Mouse (Mus musculus) hindbrain, embryonic 15.5 days (tissue): ENCODE data around the gene Slc25a21. TPM values are rescaled to one million over a fixed set of nuclear protein-coding genes. Genes with fewer than 3 reads are reported as not detected.

Source experiments
- ATAC-seq: fragments of 200-750 bp; cut with Nextera tagmentation; 2 replicates; pipeline ENCODE4 v1.8.0; 2017; ENCODE audit warnings: low read depth, moderate number of reproducible peaks, moderate TSS enrichment; ENCODE audit not compliant: low FRiP score
- H3K27ac ChIP-seq: fragments of 300-500 bp; sonication (generic); replicated peaks from 2 replicates; pipeline ENCODE4 v1.5.1; 2015; ENCODE audit warnings: mild to moderate bottlenecking, inconsistent platforms
- H3K27me3 ChIP-seq: fragments of 300-500 bp; sonication (generic); 2 replicates; pipeline ENCODE4 v1.6.1; 2015; ENCODE audit warnings: control low read depth, inconsistent platforms
- H3K36me3 ChIP-seq: fragments of 300-500 bp; sonication (generic); 2 replicates; pipeline ENCODE4 v1.6.1; 2015; ENCODE audit warnings: control low read depth, inconsistent platforms
- H3K4me1 ChIP-seq: fragments of 300-500 bp; sonication (generic); replicated peaks from 2 replicates; pipeline ENCODE4 v1.6.1; 2015; ENCODE audit warnings: control low read depth, inconsistent platforms
- H3K4me2 ChIP-seq: fragments of 300-500 bp; sonication (generic); 2 replicates; pipeline ENCODE4 v1.6.1; 2015; ENCODE audit warnings: moderate library complexity, mild to moderate bottlenecking, inconsistent platforms
- H3K4me3 ChIP-seq: fragments of 300-500 bp; sonication (generic); 2 replicates; pipeline ENCODE4 v1.5.1; 2015; ENCODE audit warnings: mild to moderate bottlenecking, inconsistent platforms
- H3K9ac ChIP-seq: fragments of 300-500 bp; sonication (generic); 2 replicates; pipeline ENCODE4 v1.6.1; 2015; ENCODE audit warnings: inconsistent platforms
- H3K9me3 ChIP-seq: fragments of 300-500 bp; sonication (generic); 2 replicates; pipeline ENCODE4 v1.6.1; 2016; ENCODE audit warnings: control low read depth, inconsistent platforms
- WGBS: fragments of 180-500 bp; shearing (Covaris S2); methylation state at CpG from one replicate; pipeline ENCODE4 v1.1.7; 2015; 5-methylcytosine and 5-hydroxymethylcytosine counted together
- polyA plus RNA-seq: library from polyadenylated mRNA; unstranded; fragments of >200 nt; fragmentation: Nextera tagmentation; extraction: Ambion mirVana; gene quantifications from 2 replicates; pipeline ENCODE4 v1.2.1, GENCODE M21; 2015

Gene Slc25a21
- polyA plus RNA-seq, 1 experiment from 2014 or later: 0.10 TPM

DNA sequence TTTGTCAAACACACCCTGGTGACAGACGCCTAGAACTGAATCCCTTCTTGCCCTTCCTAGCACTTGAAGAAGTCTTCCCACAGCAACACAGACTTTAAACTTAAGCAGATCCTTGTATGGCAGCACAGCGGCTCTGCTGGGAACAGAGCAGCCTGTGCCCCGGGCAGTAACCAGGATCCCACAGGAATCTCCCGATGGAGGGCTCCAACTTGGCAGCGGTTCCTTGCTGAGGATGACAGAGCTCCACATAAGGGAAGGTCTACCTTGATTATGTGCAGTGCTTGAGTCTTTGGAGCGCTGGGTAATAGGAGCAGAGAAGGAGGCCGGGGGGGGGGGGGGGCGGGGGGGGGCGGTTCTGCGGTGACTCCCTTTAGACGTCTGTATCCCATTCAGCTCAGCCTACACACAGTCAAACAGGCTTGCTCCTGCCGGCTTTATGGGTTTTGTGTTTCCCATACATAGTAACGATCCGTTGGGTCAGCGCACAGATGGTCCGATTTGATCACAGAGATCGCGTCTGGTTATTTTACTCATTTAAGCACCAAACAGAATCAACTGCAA is 215.1 kb downstream of the Slc25a21 start:
- H3K9me3 ChIP-seq: no peaks in the 10 kb centered on the region
- WGBS: 77% methylated on average over 16 of the region's 18 CpGs

GRCm38 (mm10) chr12:56975256-56975655 is 222.0 kb downstream of the Slc25a21 start:
- Histone ChIP-seq H3K4me3 (no peak overlapping the region), H3K27ac (no peak overlapping the region), H3K4me1 (no peaks in the 10 kb centered on the region), H3K4me2 (no peak overlapping the region), H3K36me3 (no peaks in the 10 kb centered on the region), H3K9me3 (no peaks in the 10 kb centered on the region), H3K27me3 (no peaks in the 10 kb centered on the region), H3K9ac (no peak overlapping the region)
- no peak for ATAC-seq
- 91% methylated on average over 6 of the region's 6 CpGs for WGBS

More for the DNA sequence above, 215.1 kb downstream of the Slc25a21 start:
- Histone ChIP-seq H3K36me3 (no peaks in the 10 kb centered on the region), H3K4me2 (no peak overlapping the region), H3K27ac (no peak overlapping the region), H3K4me1 (no peaks in the 10 kb centered on the region), H3K27me3 (peaks cover 18% of the 10 kb centered on the region; the same call in 1 of the 2 replicates), H3K4me3 (no peak overlapping the region), H3K9ac (no peak overlapping the region)
- no peak for ATAC-seq

- H3K9ac ChIP-seq: no peak overlapping the region
- no peak overlapping the region for H3K4me2 ChIP-seq
- peaks cover under 1% of the 10 kb centered on the region for H3K4me1 ChIP-seq
- no peaks in the 10 kb centered on the region for H3K27me3 ChIP-seq
- no peak overlapping the region for H3K27ac ChIP-seq
- 69% methylated on average over 4 of the region's 4 CpGs for WGBS
- no peak overlapping the region for H3K4me3 ChIP-seq
- ATAC-seq: no peak
- H3K36me3 ChIP-seq: no peaks in the 10 kb centered on the region
- no peaks in the 10 kb centered on the region for H3K9me3 ChIP-seq
These were observed 234.0 kb downstream of the Slc25a21 start for GRCm38 (mm10) chr12:56963236-56963635.

DNA sequence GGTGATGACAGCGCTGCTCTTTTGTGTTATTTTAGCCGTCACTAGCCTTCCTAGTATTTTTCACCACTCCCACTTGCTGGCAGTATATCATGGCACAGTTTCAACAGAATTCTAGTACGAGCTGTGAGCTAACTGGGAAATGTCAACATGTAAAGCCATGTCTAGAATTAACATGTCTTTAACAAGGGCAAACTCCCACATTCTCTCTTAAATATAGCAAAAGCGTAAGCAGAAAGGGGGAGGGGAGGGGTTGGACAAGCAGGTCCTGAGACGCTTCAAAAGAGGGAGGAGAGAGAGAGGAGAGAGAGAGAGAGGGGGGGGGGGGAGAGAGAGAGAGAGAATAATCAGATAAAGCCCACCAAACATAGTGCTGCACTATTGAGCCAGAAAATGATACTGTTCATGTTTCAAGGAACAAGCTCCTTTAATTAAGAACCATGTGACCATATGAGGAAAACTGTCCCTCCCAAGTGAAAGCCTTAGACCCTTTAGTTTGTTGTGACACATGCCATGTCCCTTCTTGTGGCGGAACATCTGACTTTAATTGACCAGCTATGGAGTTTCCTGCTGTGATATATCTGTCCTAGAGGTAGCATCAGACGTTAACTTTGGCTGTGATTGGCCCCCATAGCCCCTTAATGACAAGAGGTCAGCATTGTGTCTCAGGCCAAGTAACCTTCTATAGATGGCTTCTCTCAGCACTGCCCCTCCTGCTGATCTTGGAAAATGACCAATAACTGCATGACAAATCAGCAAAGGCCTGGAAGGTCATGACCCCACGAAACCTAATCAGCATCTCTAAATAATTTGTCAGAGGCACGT is 237.8 kb downstream of the Slc25a21 start:
- peaks cover 7% of the 10 kb centered on the region for H3K27me3 ChIP-seq
- H3K4me3 ChIP-seq: no peak overlapping the region
- H3K4me1 ChIP-seq: peaks cover 3% of the 10 kb centered on the region
- WGBS: 13% methylated on average over 9 of the region's 9 CpGs
- peak overlapping the region; percentile 45 for H3K4me2 ChIP-seq
- no peak overlapping the region for H3K27ac ChIP-seq
- peak; percentile 19; the same call in 1 of the 2 replicates for ATAC-seq
- no peaks in the 10 kb centered on the region for H3K36me3 ChIP-seq
- no peak overlapping the region for H3K9ac ChIP-seq
- no peaks in the 10 kb centered on the region for H3K9me3 ChIP-seq

- WGBS: 37% methylated on average over 11 of the region's 11 CpGs
- H3K27me3 ChIP-seq: peaks cover 7% of the 10 kb centered on the region
These were observed 239.0 kb downstream of the Slc25a21 start for GRCm38 (mm10) chr12:56958244-56958643.

GRCm38 (mm10) chr12:56951749-56952657 is 245.3 kb downstream of the Slc25a21 start:
- Histone ChIP-seq H3K4me3 (no peak overlapping the region), H3K36me3 (no peaks in the 10 kb centered on the region), H3K9me3 (no peaks in the 10 kb centered on the region), H3K4me1 (no peaks in the 10 kb centered on the region), H3K27me3 (peaks cover 2% of the 10 kb centered on the region; the same call in 1 of the 2 replicates), H3K27ac (no peak overlapping the region), H3K9ac (no peak overlapping the region), H3K4me2 (no peak overlapping the region)
- ATAC-seq: no peak
- WGBS: 59% methylated on average over 11 of the region's 11 CpGs

More at GRCm38 (mm10) chr12:56958244-56958643, 239.0 kb downstream of the Slc25a21 start:
- no peak for ATAC-seq
- Histone ChIP-seq H3K36me3 (no peaks in the 10 kb centered on the region), H3K27ac (no peak overlapping the region), H3K9ac (no peak overlapping the region), H3K4me1 (peaks cover 3% of the 10 kb centered on the region), H3K4me2 (peak overlapping the region; percentile 15; the same call in 1 of the 2 replicates), H3K9me3 (no peaks in the 10 kb centered on the region), H3K4me3 (no peak overlapping the region)

- H3K9ac ChIP-seq: no peak overlapping the region
- H3K4me1 ChIP-seq: no peaks in the 10 kb centered on the region
- ATAC-seq: no peak
- 88% methylated on average over 1 of the region's 1 CpGs for WGBS
- H3K27ac ChIP-seq: no peak overlapping the region
- H3K9me3 ChIP-seq: no peaks in the 10 kb centered on the region
- no peaks in the 10 kb centered on the region for H3K27me3 ChIP-seq
- H3K36me3 ChIP-seq: no peaks in the 10 kb centered on the region
- no peak overlapping the region for H3K4me3 ChIP-seq
- H3K4me2 ChIP-seq: no peak overlapping the region
These were observed 253.0 kb downstream of the Slc25a21 start for GRCm38 (mm10) chr12:56944265-56944664.

DNA sequence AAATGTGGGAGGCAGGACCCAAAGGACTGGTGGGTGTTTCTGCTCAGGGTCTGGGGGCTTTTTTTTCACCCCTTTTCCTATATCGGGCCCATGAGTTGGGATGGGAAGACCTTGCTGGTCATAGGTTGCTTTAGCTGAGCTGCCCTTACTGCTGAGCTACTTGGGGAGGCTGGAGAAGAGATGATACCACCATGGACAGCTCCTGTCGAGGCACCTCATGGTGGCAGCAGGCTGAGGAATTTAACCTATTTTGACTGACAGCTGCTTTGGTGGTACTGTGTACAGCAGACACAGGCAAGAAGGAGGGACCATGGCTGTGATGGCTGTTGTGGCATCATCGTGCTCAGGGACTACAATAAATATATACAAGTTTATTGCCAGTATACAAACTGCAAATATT is 256.4 kb downstream of the Slc25a21 start:
- H3K4me1 ChIP-seq: no peaks in the 10 kb centered on the region
- H3K36me3 ChIP-seq: no peaks in the 10 kb centered on the region
- ATAC-seq: no peak
- no peak overlapping the region for H3K4me3 ChIP-seq
- H3K27ac ChIP-seq: no peak overlapping the region
- H3K9me3 ChIP-seq: no peaks in the 10 kb centered on the region
- no peaks in the 10 kb centered on the region for H3K27me3 ChIP-seq
- H3K9ac ChIP-seq: no peak overlapping the region
- WGBS: 73% methylated on average over 3 of the region's 3 CpGs
- no peak overlapping the region for H3K4me2 ChIP-seq

GRCm38 (mm10) chr12:56918145-56918544 is 279.1 kb downstream of the Slc25a21 start:
- Histone ChIP-seq H3K27ac (no peak overlapping the region), H3K4me2 (no peak overlapping the region), H3K9ac (no peak overlapping the region), H3K4me1 (no peaks in the 10 kb centered on the region), H3K27me3 (no peaks in the 10 kb centered on the region), H3K9me3 (no peaks in the 10 kb centered on the region), H3K36me3 (no peaks in the 10 kb centered on the region), H3K4me3 (no peak overlapping the region)
- ATAC-seq: no peak
- WGBS: 89% methylated on average over 6 of the region's 6 CpGs

DNA sequence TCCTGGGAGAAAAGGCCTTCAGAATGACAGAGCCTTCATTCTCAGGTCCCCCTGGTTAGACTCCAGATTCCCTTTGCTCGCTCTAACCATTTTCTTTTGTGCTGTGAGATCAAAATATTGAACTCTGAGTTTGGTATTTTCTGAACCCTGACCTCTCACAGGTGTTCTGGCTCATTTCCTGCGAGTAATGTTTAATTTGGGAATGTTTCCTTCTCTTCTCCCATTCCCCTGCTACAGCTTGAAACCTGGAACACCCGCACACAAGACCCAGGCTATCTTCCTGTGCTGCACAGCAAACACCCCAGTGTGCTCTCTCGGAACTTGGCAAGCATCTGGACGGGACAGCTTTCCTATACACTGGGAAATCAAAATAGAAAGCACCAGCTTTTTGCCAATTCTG is 290.8 kb downstream of the Slc25a21 start:
- Histone ChIP-seq H3K4me2 (no peak overlapping the region), H3K4me1 (no peaks in the 10 kb centered on the region), H3K9me3 (no peaks in the 10 kb centered on the region), H3K36me3 (no peaks in the 10 kb centered on the region), H3K27me3 (no peaks in the 10 kb centered on the region), H3K4me3 (no peak overlapping the region), H3K9ac (no peak overlapping the region), H3K27ac (no peak overlapping the region)
- ATAC-seq: no peak
- WGBS: 79% methylated on average over 5 of the region's 5 CpGs

DNA sequence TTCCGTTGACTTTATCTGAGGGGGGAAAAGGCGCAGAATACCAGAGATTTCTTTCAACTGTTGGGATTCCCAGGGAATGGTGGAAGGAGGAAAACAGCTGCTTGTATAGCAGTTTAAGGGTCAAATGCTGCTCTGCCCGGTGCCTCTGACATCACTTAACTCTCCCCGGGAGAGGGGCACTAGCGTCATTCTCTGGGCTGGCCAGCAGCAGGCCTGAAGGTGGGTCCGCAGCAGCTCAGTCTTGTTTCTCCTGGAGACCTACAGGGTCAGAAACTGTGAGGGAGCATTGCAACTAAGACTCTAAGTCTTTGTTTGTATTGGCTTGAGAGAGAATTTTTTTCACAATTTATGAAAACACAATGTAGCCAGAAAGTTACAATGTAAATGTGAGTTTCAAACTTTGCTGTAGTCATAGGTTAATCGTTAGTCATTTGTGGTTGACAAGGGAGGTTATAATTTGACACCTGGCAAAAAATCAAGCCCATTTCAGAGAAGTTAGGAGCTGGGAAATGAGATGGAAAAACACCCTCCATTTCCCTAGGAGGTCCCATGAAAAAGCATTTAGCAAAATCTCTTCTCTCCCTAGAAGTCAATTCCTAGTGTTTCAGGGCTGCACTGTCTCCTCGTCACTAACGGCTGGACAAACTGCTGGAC is 291.5 kb downstream of the Slc25a21 start:
- no peaks in the 10 kb centered on the region for H3K36me3 ChIP-seq
- H3K27ac ChIP-seq: no peak overlapping the region
- no peak overlapping the region for H3K4me3 ChIP-seq
- no peak for ATAC-seq
- no peaks in the 10 kb centered on the region for H3K27me3 ChIP-seq
- 40% methylated on average over 9 of the region's 9 CpGs for WGBS
- no peaks in the 10 kb centered on the region for H3K4me1 ChIP-seq
- H3K9me3 ChIP-seq: no peaks in the 10 kb centered on the region
- H3K9ac ChIP-seq: no peak overlapping the region
- H3K4me2 ChIP-seq: no peak overlapping the region
